Mouse (Mus musculus): ENCODE data around the gene Myh8. TPM values are rescaled to one million over a fixed set of nuclear protein-coding genes. Genes with fewer than 3 reads are reported as not detected.

Myh8 gene
- polyA plus RNA-seq, 1 experiment from 2014 or later = 2.6 TPM

GRCm38 (mm10) chr11:67253691-67254090 is 23.2 kb upstream of the Myh8 start:
- H3K27me3 ChIP-seq (ENCODE audit: control insufficient read depth, insufficient read depth, low read length) = no peaks in the 10 kb centered on the region
- H3K27ac ChIP-seq (replicated peaks; ENCODE audit: low read depth, low read length) = no peak overlapping the region
- no peaks in the 10 kb centered on the region for H3K9me3 ChIP-seq (ENCODE audit: control insufficient read depth, low read length)
- ATAC-seq (ENCODE audit: low FRiP score, low TSS enrichment) (no peak), DNase-seq (no peak)
- H3K9ac ChIP-seq (replicated peaks; ENCODE audit: low read length) = no peak overlapping the region
- H3K4me2 ChIP-seq (ENCODE audit: low read length) = no peak overlapping the region
- H3K4me3 ChIP-seq (replicated peaks; ENCODE audit: low read depth, low read length) = no peak overlapping the region
- H3K36me3 ChIP-seq (ENCODE audit: control insufficient read depth, insufficient read depth, low read length) = no peaks in the 10 kb centered on the region
- 97% methylated on average over 4 of the region's 4 CpGs for WGBS
- no peaks in the 10 kb centered on the region for H3K4me1 ChIP-seq (ENCODE audit: control insufficient read depth, insufficient read depth, low read length)

GRCm38 (mm10) chr11:67257048-67257447 is 19.9 kb upstream of the Myh8 start:
- Histone ChIP-seq H3K4me2 (ENCODE audit: low read length) (no peak overlapping the region), H3K27ac (replicated peaks; ENCODE audit: low read depth, low read length) (no peak overlapping the region), H3K4me1 (ENCODE audit: control insufficient read depth, insufficient read depth, low read length) (no peaks in the 10 kb centered on the region), H3K4me3 (replicated peaks; ENCODE audit: low read depth, low read length) (no peak overlapping the region), H3K36me3 (ENCODE audit: control insufficient read depth, insufficient read depth, low read length) (no peaks in the 10 kb centered on the region), H3K27me3 (ENCODE audit: control insufficient read depth, insufficient read depth, low read length) (no peaks in the 10 kb centered on the region), H3K9ac (replicated peaks; ENCODE audit: low read length) (no peak overlapping the region), H3K9me3 (ENCODE audit: control insufficient read depth, low read length) (no peaks in the 10 kb centered on the region)
- WGBS = 89% methylated on average over 7 of the region's 7 CpGs
- DNase-seq (no peak), ATAC-seq (ENCODE audit: low FRiP score, low TSS enrichment) (no peak)

- no peaks in the 10 kb centered on the region for H3K36me3 ChIP-seq (ENCODE audit: control insufficient read depth, insufficient read depth, low read length)
- DNase-seq (no peak), ATAC-seq (ENCODE audit: low FRiP score, low TSS enrichment) (no peak)
- no peak overlapping the region for H3K27ac ChIP-seq (replicated peaks; ENCODE audit: low read depth, low read length)
- no peak overlapping the region for H3K9ac ChIP-seq (replicated peaks; ENCODE audit: low read length)
- H3K4me1 ChIP-seq (ENCODE audit: control insufficient read depth, insufficient read depth, low read length) = no peaks in the 10 kb centered on the region
- WGBS = 87% methylated on average over 6 of the region's 6 CpGs
- no peaks in the 10 kb centered on the region for H3K27me3 ChIP-seq (ENCODE audit: control insufficient read depth, insufficient read depth, low read length)
- H3K4me2 ChIP-seq (ENCODE audit: low read length) = no peak overlapping the region
- H3K4me3 ChIP-seq (replicated peaks; ENCODE audit: low read depth, low read length) = no peak overlapping the region
- H3K9me3 ChIP-seq (ENCODE audit: control insufficient read depth, low read length) = no peaks in the 10 kb centered on the region
These were observed 16.0 kb upstream of the Myh8 start for GRCm38 (mm10) chr11:67260956-67261355.

GRCm38 (mm10) chr11:67293440-67293839 is 16.5 kb downstream of the Myh8 start:
- Histone ChIP-seq H3K9me3 (ENCODE audit: control insufficient read depth, low read length) (no peaks in the 10 kb centered on the region), H3K36me3 (ENCODE audit: control insufficient read depth, insufficient read depth, low read length) (no peaks in the 10 kb centered on the region), H3K4me2 (ENCODE audit: low read length) (no peak overlapping the region), H3K4me3 (replicated peaks; ENCODE audit: low read depth, low read length) (no peak overlapping the region), H3K9ac (replicated peaks; ENCODE audit: low read length) (no peak overlapping the region), H3K27me3 (ENCODE audit: control insufficient read depth, insufficient read depth, low read length) (no peaks in the 10 kb centered on the region), H3K27ac (replicated peaks; ENCODE audit: low read depth, low read length) (no peak overlapping the region), H3K4me1 (ENCODE audit: control insufficient read depth, insufficient read depth, low read length) (no peaks in the 10 kb centered on the region)
- DNase-seq = no peak
- no peak for ATAC-seq (ENCODE audit: low FRiP score, low TSS enrichment)
- 81% methylated on average over 1 of the region's 1 CpGs for WGBS

GRCm38 (mm10) chr11:67313733-67314452 is 37.0 kb downstream of the Myh8 start:
- 53% methylated on average over 15 of the region's 15 CpGs for WGBS
- ATAC-seq (ENCODE audit: low FRiP score, low TSS enrichment) (no peak), DNase-seq (no peak)

GRCm38 (mm10) chr11:67321358-67321757 is 44.4 kb downstream of the Myh8 start, which contains the start of gene Myh13:
Gene Myh13, plus strand, starts transcription at chr11:67321658.
- WGBS = 83% methylated on average over 7 of the region's 7 CpGs
- no peak within 1 kb of the TSS for H3K27ac ChIP-seq (replicated peaks; ENCODE audit: low read depth, low read length)
- H3K27me3 ChIP-seq (ENCODE audit: control insufficient read depth, insufficient read depth, low read length) = no peaks in the 10 kb centered on the region
- ATAC-seq (ENCODE audit: low FRiP score, low TSS enrichment) (no peak), DNase-seq (no peak)
- no peaks in the 10 kb centered on the region for H3K36me3 ChIP-seq (ENCODE audit: control insufficient read depth, insufficient read depth, low read length)
- no peak within 1 kb of the TSS for H3K9ac ChIP-seq (replicated peaks; ENCODE audit: low read length)
- H3K4me3 ChIP-seq (replicated peaks; ENCODE audit: low read depth, low read length) = no peak within 1 kb of the TSS
- no peaks in the 10 kb centered on the region for H3K9me3 ChIP-seq (ENCODE audit: control insufficient read depth, low read length)
- no peaks in the 10 kb centered on the region for H3K4me1 ChIP-seq (ENCODE audit: control insufficient read depth, insufficient read depth, low read length)
- H3K4me2 ChIP-seq (ENCODE audit: low read length) = no peak within 1 kb of the TSS

More at GRCm38 (mm10) chr11:67313733-67314452, 37.0 kb downstream of the Myh8 start:
- Histone ChIP-seq H3K9me3 (ENCODE audit: control insufficient read depth, low read length) (no peaks in the 10 kb centered on the region), H3K4me1 (ENCODE audit: control insufficient read depth, insufficient read depth, low read length) (no peaks in the 10 kb centered on the region), H3K36me3 (ENCODE audit: control insufficient read depth, insufficient read depth, low read length) (no peaks in the 10 kb centered on the region), H3K27ac (replicated peaks; ENCODE audit: low read depth, low read length) (no peak overlapping the region), H3K4me3 (replicated peaks; ENCODE audit: low read depth, low read length) (no peak overlapping the region), H3K9ac (replicated peaks; ENCODE audit: low read length) (no peak overlapping the region), H3K27me3 (ENCODE audit: control insufficient read depth, insufficient read depth, low read length) (no peaks in the 10 kb centered on the region), H3K4me2 (ENCODE audit: low read length) (no peak overlapping the region)

GRCm38 (mm10) chr11:67326536-67326935 is 49.6 kb downstream of the Myh8 start:
- no peaks in the 10 kb centered on the region for H3K9me3 ChIP-seq (ENCODE audit: control insufficient read depth, low read length)
- ATAC-seq (ENCODE audit: low FRiP score, low TSS enrichment) (no peak), DNase-seq (no peak)
- no peak overlapping the region for H3K9ac ChIP-seq (replicated peaks; ENCODE audit: low read length)
- no peak overlapping the region for H3K4me2 ChIP-seq (ENCODE audit: low read length)
- H3K4me1 ChIP-seq (ENCODE audit: control insufficient read depth, insufficient read depth, low read length) = no peaks in the 10 kb centered on the region
- H3K27ac ChIP-seq (replicated peaks; ENCODE audit: low read depth, low read length) = no peak overlapping the region
- H3K36me3 ChIP-seq (ENCODE audit: control insufficient read depth, insufficient read depth, low read length) = no peaks in the 10 kb centered on the region
- 58% methylated on average over 2 of the region's 2 CpGs for WGBS
- no peak overlapping the region for H3K4me3 ChIP-seq (replicated peaks; ENCODE audit: low read depth, low read length)
- no peaks in the 10 kb centered on the region for H3K27me3 ChIP-seq (ENCODE audit: control insufficient read depth, insufficient read depth, low read length)

GRCm38 (mm10) chr11:67344556-67344955 is 67.6 kb downstream of the Myh8 start:
- no peaks in the 10 kb centered on the region for H3K27me3 ChIP-seq (ENCODE audit: control insufficient read depth, insufficient read depth, low read length)
- no peaks in the 10 kb centered on the region for H3K36me3 ChIP-seq (ENCODE audit: control insufficient read depth, insufficient read depth, low read length)
- 65% methylated on average over 3 of the region's 3 CpGs for WGBS
- no peak overlapping the region for H3K4me2 ChIP-seq (ENCODE audit: low read length)
- H3K27ac ChIP-seq (replicated peaks; ENCODE audit: low read depth, low read length) = no peak overlapping the region
- H3K4me3 ChIP-seq (replicated peaks; ENCODE audit: low read depth, low read length) = no peak overlapping the region
- no peak for DNase-seq
- no peak for ATAC-seq (ENCODE audit: low FRiP score, low TSS enrichment)
- H3K9me3 ChIP-seq (ENCODE audit: control insufficient read depth, low read length) = no peaks in the 10 kb centered on the region
- no peaks in the 10 kb centered on the region for H3K4me1 ChIP-seq (ENCODE audit: control insufficient read depth, insufficient read depth, low read length)
- H3K9ac ChIP-seq (replicated peaks; ENCODE audit: low read length) = no peak overlapping the region

GRCm38 (mm10) chr11:67345186-67345855 is 68.4 kb downstream of the Myh8 start:
- 68% methylated on average over 2 of the region's 2 CpGs for WGBS
- ATAC-seq (ENCODE audit: low FRiP score, low TSS enrichment) (no peak), DNase-seq (no peak)
- no peak overlapping the region for H3K27ac ChIP-seq (replicated peaks; ENCODE audit: low read depth, low read length)
- H3K9ac ChIP-seq (replicated peaks; ENCODE audit: low read length) = no peak overlapping the region
- no peak overlapping the region for H3K4me2 ChIP-seq (ENCODE audit: low read length)
- no peak overlapping the region for H3K4me3 ChIP-seq (replicated peaks; ENCODE audit: low read depth, low read length)
- H3K4me1 ChIP-seq (ENCODE audit: control insufficient read depth, insufficient read depth, low read length) = no peaks in the 10 kb centered on the region
- no peaks in the 10 kb centered on the region for H3K36me3 ChIP-seq (ENCODE audit: control insufficient read depth, insufficient read depth, low read length)
- no peaks in the 10 kb centered on the region for H3K27me3 ChIP-seq (ENCODE audit: control insufficient read depth, insufficient read depth, low read length)
- no peaks in the 10 kb centered on the region for H3K9me3 ChIP-seq (ENCODE audit: control insufficient read depth, low read length)

Measured in midbrain, embryonic 14.5 days (tissue).